18 mouse cellular contexts compared by ENCODE assay signal in the genomic region with DNA sequence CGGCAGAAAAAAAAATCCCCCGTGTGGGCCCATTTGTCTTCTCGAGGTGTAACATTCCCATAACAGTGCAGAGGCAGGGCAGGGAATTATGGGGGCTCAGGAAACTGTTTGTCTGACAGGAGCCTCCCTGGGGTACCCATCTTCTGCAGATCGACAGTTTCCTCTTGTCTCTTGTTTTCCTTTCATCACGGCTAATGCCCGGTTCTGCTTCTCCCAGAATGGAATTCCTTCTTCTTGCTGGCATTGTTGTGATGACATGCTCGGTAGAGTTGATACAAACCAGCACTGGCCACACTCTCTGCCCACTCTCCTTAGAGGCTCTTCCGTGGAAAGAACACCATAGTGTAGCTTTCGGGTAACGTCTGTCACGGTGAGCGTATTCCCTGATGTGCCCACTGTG. TPM values are rescaled to one million over a fixed set of nuclear protein-coding genes. Genes with fewer than 3 reads are reported as not detected.
A peak's percentile ranks its signal among the peaks of the same experiment; 100 is the strongest.
DNase-seq lines count a peak whose midpoint lies in the region; ATAC-seq and TF ChIP-seq lines count a peak whose summit lies in the region.
"Had no signal": no experiment of that assay in that cellular context is flagged by ENCODE, and none has a peak within 500 bp of the region (broad histone marks: within the 10 kb centered on the region; RNA-seq: fewer than 3 reads in every experiment).

No protein-coding gene starts in this region.

- TF ChIP-seq POLR2A in heart, adult 2 months (IDR thresholded peaks at IDR 0.05; ENCODE audit: insufficient read depth, low read depth, low read length) = no peak

- H3K27me3 ChIP-seq in forebrain, embryonic 11.5 days (ENCODE audit: control insufficient read depth, insufficient read depth, low read length) = peaks cover 2% of the 10 kb centered on the region; the same call in 1 of the 2 replicates
- no peaks in the 10 kb centered on the region for H3K27me3 ChIP-seq in forebrain, embryonic 14.5 days (replicated peaks; ENCODE audit: control insufficient read depth, insufficient read depth, low read length)
- no peaks in the 10 kb centered on the region for H3K27me3 ChIP-seq in heart, embryonic 15.5 days
- no peaks in the 10 kb centered on the region; the same call in 1 of the 2 replicates for H3K27me3 ChIP-seq in heart, adult 2 months (ENCODE audit: control insufficient read depth, insufficient read depth, low read length)
- 0 out of 2 replicates have a peak, but pooled peaks cover 5% of the 10 kb centered on the region for H3K27me3 ChIP-seq in midbrain, embryonic 13.5 days
- H3K27me3 ChIP-seq: limb, embryonic 12.5 days had no signal

- H3K9ac ChIP-seq in forebrain, embryonic 11.5 days (ENCODE audit: low read length) = no peak overlapping the region
- H3K9ac ChIP-seq in forebrain, embryonic 14.5 days (ENCODE audit: low read length) = no peak overlapping the region
- H3K9ac ChIP-seq in heart, embryonic 15.5 days = no peak overlapping the region
- H3K9ac ChIP-seq in heart, adult 2 months (ENCODE audit: low read depth, low read length) = no peak overlapping the region
- H3K9ac ChIP-seq in midbrain, embryonic 13.5 days (replicated peaks) = no peak overlapping the region
- H3K9ac ChIP-seq: limb, embryonic 12.5 days; liver, embryonic 14.5 days had no signal

- intact Hi-C loops in heart, adult 2 months (cut with DNase I) = no loop called here

- H3K4me3 ChIP-seq in forebrain, embryonic 11.5 days (ENCODE audit: low read depth, low read length) = no peak overlapping the region
- no peak overlapping the region for H3K4me3 ChIP-seq in forebrain, embryonic 14.5 days (ENCODE audit: low read depth, low read length)
- no peak overlapping the region for H3K4me3 ChIP-seq in heart, embryonic 15.5 days
- H3K4me3 ChIP-seq in heart, adult 2 months = no peak overlapping the region
- H3K4me3 ChIP-seq in midbrain, embryonic 13.5 days (replicated peaks) = no peak overlapping the region
- H3K4me3 ChIP-seq: layer of hippocampus, adult 2 months; limb, embryonic 12.5 days had no signal

- no peaks in the 10 kb centered on the region for H3K36me3 ChIP-seq in forebrain, embryonic 11.5 days (ENCODE audit: control insufficient read depth, insufficient read depth, low read length)
- no peaks in the 10 kb centered on the region for H3K36me3 ChIP-seq in forebrain, embryonic 14.5 days (ENCODE audit: control insufficient read depth, insufficient read depth, low read length)
- no peaks in the 10 kb centered on the region for H3K36me3 ChIP-seq in heart, embryonic 15.5 days
- no peaks in the 10 kb centered on the region for H3K36me3 ChIP-seq in heart, adult 2 months (ENCODE audit: control insufficient read depth, insufficient read depth, low read length)
- no peaks in the 10 kb centered on the region for H3K36me3 ChIP-seq in midbrain, embryonic 13.5 days
- H3K36me3 ChIP-seq: limb, embryonic 12.5 days had no signal

- H3K79me2 ChIP-seq in heart, adult 2 months (replicated peaks; ENCODE audit: control insufficient read depth, insufficient read depth, low read length) = no peaks in the 10 kb centered on the region

- no peak for TF ChIP-seq CTCF in heart, adult 2 months (IDR thresholded peaks at IDR 0.05)

- no peak for DNase-seq in forebrain, embryonic 11.5 days (ENCODE audit: low spot score)
- DNase-seq in forebrain, embryonic 14.5 days (ENCODE audit: low spot score) = no peak
- no peak for DNase-seq in heart, adult 2 months
- DNase-seq in Muller cell, postnatal 12 days (ENCODE audit: inconsistent ontology term) = peak; percentile 61
- no peak for DNase-seq in right cerebral cortex, adult 2 months (ENCODE audit: low spot score in 2 of 2)
- no peak for DNase-seq in thymus, postnatal 25 days
- DNase-seq: adrenal gland, postnatal 14 days; cerebellum, adult 9-11 months; embryo, embryonic 11 days had no signal

- H3K27ac ChIP-seq in forebrain, embryonic 11.5 days (ENCODE audit: low read depth, low read length) = 0 out of 2 replicates have a peak overlapping the region, but pooled peaks have one; percentile 31
- no peak overlapping the region; the same call in 1 of the 2 replicates for H3K27ac ChIP-seq in forebrain, embryonic 14.5 days (ENCODE audit: low read depth, low read length)
- H3K27ac ChIP-seq in heart, embryonic 15.5 days = peak overlapping the region; percentile 54
- H3K27ac ChIP-seq in heart, adult 2 months = no peak overlapping the region
- peak overlapping the region; percentile 77 for H3K27ac ChIP-seq in midbrain, embryonic 13.5 days
- H3K27ac ChIP-seq: kidney, postnatal 0 days; layer of hippocampus, adult 2 months; liver, embryonic 14.5 days had no signal

- no peak overlapping the region for H3K4me2 ChIP-seq in forebrain, embryonic 11.5 days (ENCODE audit: low read depth, low read length, severe bottlenecking)
- H3K4me2 ChIP-seq in forebrain, embryonic 14.5 days (ENCODE audit: low read length) = no peak overlapping the region
- H3K4me2 ChIP-seq in heart, embryonic 15.5 days = peak overlapping the region; percentile 20
- H3K4me2 ChIP-seq in midbrain, embryonic 13.5 days (replicated peaks) = no peak overlapping the region
- H3K4me2 ChIP-seq: limb, embryonic 12.5 days had no signal

- no peaks in the 10 kb centered on the region for H3K9me3 ChIP-seq in forebrain, embryonic 11.5 days (ENCODE audit: control insufficient read depth, low read length)
- H3K9me3 ChIP-seq in forebrain, embryonic 14.5 days (replicated peaks; ENCODE audit: control insufficient read depth, low read length) = no peaks in the 10 kb centered on the region
- no peaks in the 10 kb centered on the region for H3K9me3 ChIP-seq in heart, embryonic 15.5 days (replicated peaks)
- H3K9me3 ChIP-seq in midbrain, embryonic 13.5 days = no peaks in the 10 kb centered on the region
- H3K9me3 ChIP-seq: limb, embryonic 12.5 days had no signal

- H3K4me1 ChIP-seq in forebrain, embryonic 11.5 days (replicated peaks; ENCODE audit: control insufficient read depth, insufficient read depth, low read length) = peaks cover 9% of the 10 kb centered on the region
- peaks cover 15% of the 10 kb centered on the region for H3K4me1 ChIP-seq in forebrain, embryonic 14.5 days (ENCODE audit: control insufficient read depth, insufficient read depth, low read length)
- peaks cover 31% of the 10 kb centered on the region for H3K4me1 ChIP-seq in heart, embryonic 15.5 days (replicated peaks)
- no peaks in the 10 kb centered on the region; the same call in 1 of the 2 replicates for H3K4me1 ChIP-seq in heart, adult 2 months (ENCODE audit: control insufficient read depth, insufficient read depth, low read length)
- peaks cover 47% of the 10 kb centered on the region for H3K4me1 ChIP-seq in midbrain, embryonic 13.5 days (replicated peaks)

- 41% methylated on average over 12 of the region's 12 CpGs for WGBS in forebrain, embryonic 11.5 days
- 38% methylated on average over 12 of the region's 12 CpGs for WGBS in forebrain, embryonic 14.5 days
- WGBS in heart, embryonic 15.5 days = 21% methylated on average over 12 of the region's 12 CpGs
- WGBS in heart, adult 2 months = 55% methylated on average over 12 of the region's 12 CpGs
- WGBS in midbrain, embryonic 13.5 days = 26% methylated on average over 12 of the region's 12 CpGs

- TF ChIP-seq EP300 in heart, adult 2 months (IDR thresholded peaks at IDR 0.05; ENCODE audit: insufficient read depth, low read depth, low read length) = no peak

- ATAC-seq in forebrain, embryonic 11.5 days (replicated peaks; ENCODE audit: low FRiP score) = no peak
- ATAC-seq in forebrain, embryonic 14.5 days = no peak
- ATAC-seq in heart, embryonic 15.5 days (replicated peaks; ENCODE audit: insufficient number of reproducible peaks, insufficient read depth, low FRiP score, low read depth) = no peak
- no peak for ATAC-seq in midbrain, embryonic 13.5 days
- ATAC-seq: lung, postnatal 0 days had no signal

RNA-seq across cellular contexts. Expression of gene Camk1g, which starts 19.9 kb away (rescaled TPM):
- 15.0 and 17.4 TPM in 2 replicates for polyA plus RNA-seq in forebrain, embryonic 11.5 days (2014; fragmentation: Nextera tagmentation; extraction: Ambion mirVana)
- polyA plus RNA-seq in forebrain, embryonic 14.5 days (2014; fragmentation: Nextera tagmentation; extraction: Ambion mirVana) = 36.1 and 44.6 TPM in 2 replicates
- polyA plus RNA-seq in heart, embryonic 15.5 days (2015; fragmentation: Nextera tagmentation; extraction: Ambion mirVana) = 11.5 and 13.3 TPM in 2 replicates
- total RNA-seq in heart, adult 2 months (2021) = under 1 TPM in 1 of 2 experiments, not detected in 1; 0.16 TPM
- polyA plus RNA-seq in heart, adult 2 months (2012; rRNA removed) = 2.8 and 2.9 TPM in 2 replicates
- 42.5 and 43.0 TPM in 2 replicates for polyA plus RNA-seq in midbrain, embryonic 13.5 days (2015; fragmentation: Nextera tagmentation; extraction: Ambion mirVana)
- total RNA-seq: granulocyte monocyte progenitor cell, adult 5-6 weeks; megakaryocyte, adult 5-6 weeks had no signal

Comparison
In these comparisons a context has a peak if more than half of its experiments do, and no peak if none do; other contexts are left out.
1. H3K27ac ChIP-seq: peak in forebrain, embryonic 11.5 days (single experiment), heart, embryonic 15.5 days (single experiment) and midbrain, embryonic 13.5 days (single experiment); none in forebrain, embryonic 14.5 days (single experiment) and heart, adult 2 months (single experiment).